Mouse (Mus musculus) granulocyte monocyte progenitor cell, adult 5-6 weeks (primary cell): ENCODE data around the gene Zfp931. TPM values are rescaled to one million over a fixed set of nuclear protein-coding genes. Genes with fewer than 3 reads are reported as not detected.
"Not testable (repeated sequence)": the region's sequence is repeated elsewhere in the genome, so short reads cannot be mapped to it uniquely, and the experiment has no call there.

Source experiments
- ATAC-seq: replicated peaks from 2 replicates; pipeline ENCODE4 v1.8.0; 2016; ENCODE audit warnings: mild to moderate bottlenecking, moderate TSS enrichment, inconsistent platforms; ENCODE audit not compliant: poor library complexity, severe bottlenecking
- total RNA-seq, 2 experiments: library from RNA; stranded (forward) in 1 of 2; stranded (reverse) in 1 of 2; fragments of 200-712, 200-1000 nt in 1 of 2; fragments of >200 nt in 1 of 2; fragmentation: Nextera tagmentation in 1 of 2; gene quantifications; 2 replicates each; pipeline ENCODE4 v1.2.3; 2014 to 2017

The Zfp931 gene
- total RNA-seq (2014; fragmentation: Nextera tagmentation) (11.5 and 14.1 TPM in 2 replicates), total RNA-seq (2017) (7.9 and 22.6 TPM in 2 replicates)

- not testable (repeated sequence) for ATAC-seq
Observed at GRCm38 (mm10) chr2:178078166-178078717, at the start of gene Zfp931. TSS of gene Zfp931 (minus strand) at chr2:178078476.

DNA sequence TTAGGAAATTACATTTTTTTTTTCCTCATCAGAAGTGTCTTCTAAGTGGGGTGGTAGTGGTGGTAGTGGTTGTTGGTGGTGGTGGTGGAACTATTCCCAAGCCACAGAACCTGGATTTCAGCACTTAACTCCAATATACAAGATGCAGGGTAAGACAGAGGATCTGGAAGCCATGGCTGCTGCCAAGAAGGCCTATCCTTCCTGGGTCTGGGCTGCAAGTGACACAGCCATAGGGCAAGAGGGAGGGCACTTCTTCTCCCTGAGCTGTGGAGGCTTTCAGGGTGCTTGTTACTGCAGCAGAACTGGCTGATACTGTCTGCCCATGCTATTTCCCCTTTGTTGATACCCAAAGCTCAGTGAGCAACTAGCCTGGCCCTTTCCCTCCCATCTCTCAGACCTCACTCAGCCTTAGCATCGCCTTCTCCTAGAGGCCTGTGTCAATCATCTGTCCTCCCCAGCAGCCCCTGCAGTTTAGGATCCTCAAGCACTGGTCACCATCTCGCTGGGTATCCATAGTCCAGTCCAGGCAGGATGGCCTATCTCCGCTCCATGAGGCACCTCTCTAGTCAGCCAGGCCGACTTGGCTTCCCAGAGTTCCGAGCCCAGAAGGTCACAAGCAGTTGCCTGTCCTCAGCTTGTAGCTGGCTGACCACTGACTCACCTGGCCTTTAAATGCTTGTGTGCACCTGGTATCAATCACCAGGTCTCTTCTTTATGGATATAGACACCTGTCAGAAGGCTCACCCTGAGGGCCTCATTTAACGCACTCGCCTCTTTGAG, 48.0 kb upstream of the Zfp931 start:
- no peak for ATAC-seq

GRCm38 (mm10) chr2:178125427-178125826, 47.2 kb upstream of the Zfp931 start:
- no peak for ATAC-seq

GRCm38 (mm10) chr2:178123466-178123865, 45.2 kb upstream of the Zfp931 start:
- no peak for ATAC-seq

- no peak for ATAC-seq
Observed at GRCm38 (mm10) chr2:178121946-178122665, 43.8 kb upstream of the Zfp931 start.

DNA sequence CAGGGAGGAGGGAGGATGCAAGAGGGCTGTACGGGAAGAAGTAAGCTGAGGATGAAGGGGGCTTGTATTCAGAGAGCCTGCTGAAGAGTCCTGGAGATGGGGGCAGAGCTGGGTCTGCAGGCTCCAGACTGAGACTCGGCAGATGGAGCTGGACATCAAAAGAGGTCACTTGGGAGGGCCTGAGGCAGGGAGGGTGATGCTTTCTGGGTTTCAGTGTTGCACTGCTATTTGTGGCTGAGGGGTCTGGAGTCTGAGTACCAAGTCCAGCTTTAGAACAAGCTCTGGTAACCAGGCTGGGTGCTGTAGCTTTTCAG, 43.1 kb upstream of the Zfp931 start:
- ATAC-seq: no peak

GRCm38 (mm10) chr2:178120651-178121374, 42.5 kb upstream of the Zfp931 start:
- ATAC-seq: no peak

- no peak for ATAC-seq
Observed at GRCm38 (mm10) chr2:178120356-178120645, 42.0 kb upstream of the Zfp931 start.

DNA sequence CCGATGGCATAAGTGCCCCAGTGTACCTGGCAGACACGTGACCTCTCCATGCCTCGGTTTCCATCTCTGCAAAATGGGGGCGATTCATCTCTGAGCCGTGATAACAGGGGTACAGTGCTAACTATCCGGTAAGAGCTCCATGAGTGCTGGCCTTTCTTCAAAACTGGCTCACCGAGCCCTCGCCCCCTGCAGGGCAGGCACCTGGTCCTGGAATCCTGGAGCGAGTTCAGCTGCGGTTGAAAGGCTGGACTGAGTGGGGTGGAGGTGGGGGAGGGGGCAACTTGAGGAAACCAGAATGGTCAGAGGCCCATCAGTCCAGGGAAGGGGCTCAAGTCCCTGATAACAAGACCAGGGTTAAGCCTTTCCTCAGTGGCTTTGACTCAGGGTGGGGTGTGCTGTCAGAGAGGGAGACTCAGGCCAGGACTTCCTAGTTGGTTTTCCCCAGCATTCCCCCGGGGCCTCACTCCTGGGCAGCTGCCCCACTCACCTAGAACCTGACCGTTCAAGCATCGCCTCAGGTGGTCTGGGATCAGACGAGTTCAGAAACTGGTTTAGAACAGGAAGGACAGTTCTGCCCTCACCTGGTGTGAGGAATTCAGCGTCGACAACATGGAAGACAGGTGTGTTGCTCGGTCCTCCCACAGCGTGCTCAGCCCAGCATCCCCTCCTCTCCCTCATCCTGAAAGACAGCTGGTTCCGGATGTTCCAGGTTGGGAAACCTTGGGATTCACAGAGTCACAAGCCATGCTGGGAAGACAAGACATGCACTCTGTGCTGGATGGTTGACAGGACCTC, 41.5 kb upstream of the Zfp931 start:
- no peak for ATAC-seq

GRCm38 (mm10) chr2:178118801-178119560, 40.7 kb upstream of the Zfp931 start, which contains the start of gene Phactr3:
TSS of gene Phactr3 (plus strand) at chr2:178118975.
- ATAC-seq: peak; percentile 31

DNA sequence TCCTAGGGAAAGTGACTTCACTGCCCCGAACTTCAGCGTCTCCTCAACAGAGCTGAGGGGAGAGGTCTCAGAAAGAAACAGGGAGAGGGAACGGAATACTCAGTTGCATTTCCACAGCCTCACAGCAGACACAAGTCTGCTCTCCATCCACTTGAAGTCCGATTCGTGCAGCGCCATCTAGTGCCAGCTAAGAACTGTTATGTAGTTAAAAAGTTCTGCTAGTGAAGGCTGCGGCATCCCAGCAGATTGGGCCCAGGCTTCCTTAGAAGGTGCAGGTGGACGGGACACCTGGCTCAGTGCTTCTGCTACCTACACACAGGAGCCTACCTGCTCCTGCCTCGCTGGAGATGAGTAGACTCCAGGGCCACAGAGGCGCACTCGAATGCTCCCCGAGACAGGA, 39.7 kb upstream of the Zfp931 start:
- ATAC-seq: 0 out of 2 replicates have a peak, but pooled peaks have one; percentile 37

DNA sequence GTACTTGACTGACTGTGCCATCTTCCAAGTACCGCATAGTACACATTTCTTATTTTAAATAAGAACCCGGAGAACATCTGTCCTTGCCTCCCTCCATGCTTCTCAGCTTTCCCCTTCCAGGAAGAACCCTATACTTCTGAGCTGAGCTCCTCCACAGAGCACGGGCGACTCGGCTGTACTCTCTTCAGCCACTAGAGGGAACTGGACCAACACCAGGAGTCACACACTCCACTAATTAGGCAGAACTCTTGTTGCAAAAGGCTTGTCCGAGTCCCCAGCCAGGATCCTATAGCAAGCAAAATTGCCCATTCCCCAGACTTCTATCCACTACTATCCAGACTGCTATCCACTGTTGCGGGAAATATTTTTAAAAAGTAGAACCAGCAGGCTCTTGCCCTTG, 23.7 kb upstream of the Zfp931 start:
- peak; percentile 93 for ATAC-seq

GRCm38 (mm10) chr2:178098021-178098420, 19.7 kb upstream of the Zfp931 start:
- ATAC-seq: peak; percentile 79

DNA sequence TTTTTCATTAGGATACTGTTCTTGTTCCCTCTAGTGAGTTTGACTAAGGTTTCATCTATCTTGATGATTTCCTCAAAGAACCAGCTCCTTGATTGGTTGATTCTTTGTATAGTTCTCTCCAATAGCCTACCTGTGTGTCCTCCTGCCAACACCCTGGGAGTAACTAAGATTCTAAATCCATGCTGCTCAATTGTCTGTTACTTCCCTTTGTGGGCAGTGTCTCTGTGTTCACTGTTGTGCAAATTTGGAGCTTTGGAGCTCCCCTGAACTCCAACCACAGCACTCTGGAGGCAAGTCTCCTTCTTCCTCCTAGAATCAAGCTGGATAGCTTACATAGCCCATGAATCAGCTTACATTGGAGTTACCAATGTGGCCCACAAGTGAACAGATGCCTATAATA, 11.3 kb upstream of the Zfp931 start:
- no peak for ATAC-seq

DNA sequence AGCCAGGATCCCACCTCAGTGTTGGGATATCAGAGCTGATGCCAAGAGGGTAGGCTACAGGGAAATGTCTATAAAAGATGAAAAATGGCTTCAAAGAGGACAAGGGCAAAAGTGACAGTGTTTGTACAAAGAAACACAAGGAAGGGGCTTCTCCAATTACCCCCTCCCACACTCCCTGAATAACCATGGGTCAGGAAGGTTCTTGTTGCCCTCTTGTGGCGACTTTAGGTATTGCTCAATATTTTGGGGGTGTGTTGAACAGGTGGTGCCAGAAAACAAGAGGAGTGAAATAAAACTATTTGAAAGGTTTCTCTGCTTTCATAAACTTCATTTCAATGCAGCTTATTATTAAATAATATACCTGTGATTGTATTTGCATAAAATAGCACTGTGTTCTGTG, 20.1 kb downstream of the Zfp931 start:
- peak; percentile 96 for ATAC-seq

- ATAC-seq: not testable (repeated sequence)
Observed at GRCm38 (mm10) chr2:178027601-178028000, 50.7 kb downstream of the Zfp931 start.

DNA sequence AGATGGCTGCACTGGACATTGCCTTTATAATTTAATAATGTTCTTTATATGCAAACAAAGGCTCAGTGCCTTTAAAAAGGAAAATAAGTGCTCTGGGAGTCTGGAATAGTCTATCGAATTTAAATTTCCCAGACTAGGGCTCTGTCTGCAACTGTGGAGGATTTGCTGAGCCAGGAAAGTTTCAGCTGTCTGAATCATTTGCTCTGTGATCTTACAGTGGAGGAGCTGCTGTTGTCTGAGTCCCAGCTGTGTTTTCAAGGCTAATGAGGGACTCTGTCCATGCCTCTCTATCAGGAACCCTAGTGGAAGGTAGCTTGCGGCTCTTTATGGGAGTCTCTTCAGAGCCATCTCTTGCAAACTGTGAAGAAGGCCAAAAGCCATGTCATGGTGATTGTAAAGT, 54.4 kb downstream of the Zfp931 start:
- not testable (repeated sequence) for ATAC-seq

- peak; percentile 55; the same call in 1 of the 2 replicates for ATAC-seq
Observed at GRCm38 (mm10) chr2:178023011-178023611, 55.2 kb downstream of the Zfp931 start, which contains the start of gene Zfp971. TSS of gene Zfp971 (plus strand) at chr2:178023284.

- peak; percentile 88 for ATAC-seq
Observed at GRCm38 (mm10) chr2:178020773-178021172, 57.5 kb downstream of the Zfp931 start.
